Mouse (Mus musculus): Measurements from ENCODE around the gene Kcnh6.

- TF ChIP-seq EP300 (IDR thresholded peaks at IDR 0.05; ENCODE audit: low read depth) = no peak
- TF ChIP-seq CTCF (IDR thresholded peaks at IDR 0.05; ENCODE audit: low read depth) = no peak
These were observed 17.7 kb upstream of the Kcnh6 start for GRCm38 (mm10) chr11:105990231-105990630.

Measured in heart, postnatal 0 days (tissue).